In the genomic region with DNA sequence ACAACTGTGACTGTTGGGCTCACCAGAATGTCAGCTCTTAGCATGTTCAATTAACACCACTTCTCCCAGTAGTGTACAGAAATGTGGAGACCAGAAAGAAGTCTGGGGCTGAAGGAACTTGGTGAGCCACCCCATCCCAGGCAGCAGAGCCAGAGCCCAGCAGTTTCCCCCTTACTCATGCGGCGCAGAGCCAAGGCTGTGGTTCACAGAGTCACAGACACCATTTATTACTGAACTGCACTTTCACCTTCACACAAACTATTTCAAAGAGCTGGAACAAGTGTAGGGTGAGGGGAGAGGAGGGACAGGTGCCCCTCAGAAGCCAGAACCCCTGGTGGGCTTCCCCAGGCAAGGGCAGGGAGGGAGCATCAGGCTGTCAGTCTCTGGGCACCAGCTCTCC, we compare ENCODE assay signal across 17 mouse cellular contexts. TPM values are rescaled to one million over a fixed set of nuclear protein-coding genes. Genes with fewer than 3 reads are reported as not detected.
DNase-seq lines count a peak whose midpoint lies in the region; ATAC-seq and TF ChIP-seq lines count a peak whose summit lies in the region.
"Had no signal": no experiment of that assay in that cellular context is flagged by ENCODE, and none has a peak within 500 bp of the region (broad histone marks: within the 10 kb centered on the region; RNA-seq: fewer than 3 reads in every experiment).

No protein-coding gene starts in this region.

- no peak overlapping the region for H3K4me2 ChIP-seq in liver, postnatal 0 days (ENCODE audit: low read depth, low read length)
- H3K4me2 ChIP-seq in hindbrain, postnatal 0 days (ENCODE audit: low read depth, low read length): no peak overlapping the region
- H3K4me2 ChIP-seq: hindbrain, embryonic 12.5 days; neural tube, embryonic 13.5 days had no signal

- H3K9ac ChIP-seq in heart, adult 2 months (ENCODE audit: low read depth, low read length): no peak overlapping the region
- no peak overlapping the region for H3K9ac ChIP-seq in liver, postnatal 0 days (replicated peaks)
- H3K9ac ChIP-seq in hindbrain, postnatal 0 days (replicated peaks; ENCODE audit: low read length): no peak overlapping the region
- H3K9ac ChIP-seq: hindbrain, embryonic 12.5 days had no signal

- H3K79me2 ChIP-seq in heart, adult 2 months (replicated peaks; ENCODE audit: control insufficient read depth, insufficient read depth, low read length): peaks cover 2% of the 10 kb centered on the region; the same call in 1 of the 2 replicates

- no peaks in the 10 kb centered on the region for H3K9me3 ChIP-seq in liver, postnatal 0 days (ENCODE audit: low read length)
- H3K9me3 ChIP-seq in hindbrain, postnatal 0 days (ENCODE audit: low read length): no peaks in the 10 kb centered on the region
- H3K9me3 ChIP-seq: hindbrain, embryonic 12.5 days; limb, embryonic 10.5 days; midbrain, embryonic 10.5 days; neural tube, embryonic 13.5 days had no signal

- peaks cover 22% of the 10 kb centered on the region for H3K4me1 ChIP-seq in heart, adult 2 months (ENCODE audit: control insufficient read depth, insufficient read depth, low read length)
- H3K4me1 ChIP-seq in liver, postnatal 0 days (ENCODE audit: insufficient read depth): peaks cover 45% of the 10 kb centered on the region
- peaks cover 4% of the 10 kb centered on the region; the same call in 1 of the 2 replicates for H3K4me1 ChIP-seq in hindbrain, postnatal 0 days (ENCODE audit: insufficient read depth, low read length)

- H3K4me3 ChIP-seq in heart, adult 2 months: no peak overlapping the region
- no peak overlapping the region for H3K4me3 ChIP-seq in liver, postnatal 0 days (ENCODE audit: low read depth, low read length)
- no peak overlapping the region for H3K4me3 ChIP-seq in hindbrain, postnatal 0 days (ENCODE audit: low read length)
- H3K4me3 ChIP-seq: hindbrain, embryonic 12.5 days; left cerebral cortex, adult 2 months; limb, embryonic 10.5 days; midbrain, embryonic 10.5 days; neural tube, embryonic 13.5 days had no signal

- WGBS in heart, adult 2 months: 94% methylated on average over 2 of the region's 2 CpGs
- WGBS in liver, postnatal 0 days (ENCODE audit: insufficient replicate concordance): 89% methylated on average over 2 of the region's 2 CpGs
- 98% methylated on average over 2 of the region's 2 CpGs for WGBS in hindbrain, postnatal 0 days

- TF ChIP-seq POLR2A in heart, adult 2 months (IDR thresholded peaks at IDR 0.05; ENCODE audit: insufficient read depth, low read depth, low read length): no peak

- intact Hi-C loops in heart, adult 2 months (cut with DNase I): no loop called here
- intact Hi-C loops in heart, postnatal 10 days (cut with DNase I): no loop called here

- DNase-seq in adrenal gland, adult (ENCODE audit: inconsistent age in 2 of 2, low spot score in 1 of 2): peak; percentile 53 to 60
- no peak for DNase-seq in adrenal gland, adult 18-20 months (ENCODE audit: low spot score in 2 of 2)
- no peak for DNase-seq in heart, adult 2 months
- DNase-seq in heart, postnatal 10 days: no peak
- DNase-seq in liver, postnatal 0 days: no peak
- no peak for DNase-seq in liver
- DNase-seq in hindbrain, postnatal 0 days (ENCODE audit: low spot score): no peak
- DNase-seq: cerebellum, adult 18-20 months; gastrocnemius, postnatal 14 days; lung, postnatal 14 days; right cerebral cortex, postnatal 25 days had no signal

- H3K36me3 ChIP-seq in heart, adult 2 months (ENCODE audit: control insufficient read depth, insufficient read depth, low read length): peaks cover 22% of the 10 kb centered on the region
- peaks cover 49% of the 10 kb centered on the region for H3K36me3 ChIP-seq in liver, postnatal 0 days (replicated peaks; ENCODE audit: insufficient read depth, low read length)
- peaks cover 12% of the 10 kb centered on the region for H3K36me3 ChIP-seq in hindbrain, postnatal 0 days (ENCODE audit: insufficient read depth, low read length)

- no peak for TF ChIP-seq EP300 in heart, adult 2 months (IDR thresholded peaks at IDR 0.05; ENCODE audit: insufficient read depth, low read depth, low read length)
- TF ChIP-seq EP300 in liver, postnatal 0 days (IDR thresholded peaks at IDR 0.05; ENCODE audit: low read depth): no peak

- no peaks in the 10 kb centered on the region for H3K27me3 ChIP-seq in heart, adult 2 months (ENCODE audit: control insufficient read depth, insufficient read depth, low read length)
- no peaks in the 10 kb centered on the region for H3K27me3 ChIP-seq in liver, postnatal 0 days (ENCODE audit: insufficient read depth, low read length)
- H3K27me3 ChIP-seq in hindbrain, postnatal 0 days (ENCODE audit: insufficient read depth, low read length): no peaks in the 10 kb centered on the region
- H3K27me3 ChIP-seq: hindbrain, embryonic 12.5 days; neural tube, embryonic 13.5 days had no signal

- TF ChIP-seq CTCF in heart, adult 2 months (IDR thresholded peaks at IDR 0.05): no peak
- TF ChIP-seq CTCF in liver, postnatal 0 days (IDR thresholded peaks at IDR 0.05; ENCODE audit: low read depth): no peak
- TF ChIP-seq CTCF in hindbrain, postnatal 0 days (IDR thresholded peaks at IDR 0.05; ENCODE audit: low read depth): no peak

- ATAC-seq in liver, postnatal 0 days: no peak
- peak; percentile 15; the same call in 1 of the 2 replicates for ATAC-seq in granulocyte monocyte progenitor cell, adult 5-6 weeks (replicated peaks; ENCODE audit: poor library complexity, severe bottlenecking)
- no peak for ATAC-seq in hindbrain, postnatal 0 days

- H3K27ac ChIP-seq in heart, adult 2 months: peak overlapping the region; percentile 52
- H3K27ac ChIP-seq in liver, postnatal 0 days (ENCODE audit: low read depth): peak overlapping the region; percentile 5; the same call in 1 of the 2 replicates
- no peak overlapping the region for H3K27ac ChIP-seq in hindbrain, postnatal 0 days
- H3K27ac ChIP-seq: hindbrain, embryonic 12.5 days; midbrain, embryonic 10.5 days; neural tube, embryonic 13.5 days had no signal

RNA-seq across cellular contexts. Expression of gene Cox4i2, which starts 26.5 kb away (rescaled TPM):
- total RNA-seq in adrenal gland, adult 18-20 months (2021): 1 to 10 TPM; 2.5 to 3.8 TPM
- total RNA-seq in heart, adult 2 months (2021): 10 to 100 TPM; 12.1 to 18.0 TPM
- 12.0 and 13.2 TPM in 2 replicates for polyA plus RNA-seq in heart, adult 2 months (2012; rRNA removed)
- total RNA-seq in heart, postnatal 10 days (2021): 10 to 100 TPM; 17.9 to 22.4 TPM
- 0.56 and 1.0 TPM in 2 replicates for polyA plus RNA-seq in liver, postnatal 0 days (2015; fragmentation: Nextera tagmentation; extraction: Ambion mirVana)
- 6.8 and 13.0 TPM in 2 replicates for total RNA-seq in granulocyte monocyte progenitor cell, adult 5-6 weeks (2014; fragmentation: Nextera tagmentation)
- 6.0 TPM in 1 of 2 replicates, not detected in the other for total RNA-seq in granulocyte monocyte progenitor cell, adult 5-6 weeks (2017)
- total RNA-seq in hindbrain, postnatal 0 days (2014; rRNA removed): 2.1 and 7.1 TPM in 2 replicates
- polyA plus RNA-seq in hindbrain, postnatal 0 days (2015; fragmentation: Nextera tagmentation; extraction: Ambion mirVana): 4.8 and 6.1 TPM in 2 replicates

RNA-seq across cellular contexts. Expression of gene Id1, which starts 44.4 kb away (rescaled TPM):
- total RNA-seq in adrenal gland, adult 18-20 months (2021): 10 to 100 TPM; 51.8 to 93.4 TPM
- 10 to 100 TPM; 56.5 to 59.8 TPM for total RNA-seq in heart, adult 2 months (2021)
- 74.7 and 113 TPM in 2 replicates for polyA plus RNA-seq in heart, adult 2 months (2012; rRNA removed)
- total RNA-seq in heart, postnatal 10 days (2021): 10 to 100 TPM; 72.9 to 84.2 TPM
- polyA plus RNA-seq in liver, postnatal 0 days (2015; fragmentation: Nextera tagmentation; extraction: Ambion mirVana): 39.7 and 40.4 TPM in 2 replicates
- 5.5 and 7.6 TPM in 2 replicates for total RNA-seq in granulocyte monocyte progenitor cell, adult 5-6 weeks (2014; fragmentation: Nextera tagmentation)
- 5.0 and 6.6 TPM in 2 replicates for total RNA-seq in granulocyte monocyte progenitor cell, adult 5-6 weeks (2017)
- total RNA-seq in hindbrain, postnatal 0 days (2014; rRNA removed): 142 and 198 TPM in 2 replicates
- 99.3 and 104 TPM in 2 replicates for polyA plus RNA-seq in hindbrain, postnatal 0 days (2015; fragmentation: Nextera tagmentation; extraction: Ambion mirVana)

RNA-seq across cellular contexts. Expression of gene Bcl2l1, which starts 51.1 kb away (rescaled TPM):
- 10 to 100 TPM; 63.6 to 73.5 TPM for total RNA-seq in adrenal gland, adult 18-20 months (2021)
- 100 to 1,000 TPM in 1 of 2 experiments, 10 to 100 TPM in 1; 51.9 to 102 TPM for total RNA-seq in heart, adult 2 months (2021)
- polyA plus RNA-seq in heart, adult 2 months (2012; rRNA removed): 48.1 and 51.2 TPM in 2 replicates
- total RNA-seq in heart, postnatal 10 days (2021): 10 to 100 TPM; 40.0 to 72.4 TPM
- polyA plus RNA-seq in liver, postnatal 0 days (2015; fragmentation: Nextera tagmentation; extraction: Ambion mirVana): 84.2 and 84.4 TPM in 2 replicates
- 13.2 and 27.8 TPM in 2 replicates for total RNA-seq in granulocyte monocyte progenitor cell, adult 5-6 weeks (2014; fragmentation: Nextera tagmentation)
- 10.3 and 25.2 TPM in 2 replicates for total RNA-seq in granulocyte monocyte progenitor cell, adult 5-6 weeks (2017)
- total RNA-seq in hindbrain, postnatal 0 days (2014; rRNA removed): 130 and 135 TPM in 2 replicates
- 110 and 123 TPM in 2 replicates for polyA plus RNA-seq in hindbrain, postnatal 0 days (2015; fragmentation: Nextera tagmentation; extraction: Ambion mirVana)

Comparison
In these comparisons a context has a peak if more than half of its experiments do, and no peak if none do; other contexts are left out.
1. DNase-seq: peak in adrenal gland, adult (2 of 2); none in adrenal gland, adult 18-20 months (0 of 2), heart, adult 2 months (0 of 2), heart, postnatal 10 days (0 of 2), liver, postnatal 0 days (single experiment), liver (single experiment) and hindbrain, postnatal 0 days (single experiment).
2. RNA of gene Id1, which starts 44.4 kb away (total RNA-seq): 142 to 198 TPM in hindbrain, postnatal 0 days, 51.8 to 93.4 TPM in adrenal gland, adult 18-20 months, 72.9 to 84.2 TPM in heart, postnatal 10 days and 56.5 to 59.8 TPM in heart, adult 2 months; 5.0 to 7.6 TPM in granulocyte monocyte progenitor cell, adult 5-6 weeks; every median in the first group is over 4 times any median in the second.